Mouse (Mus musculus): ENCODE results near the gene Ttll10.

GRCm38 (mm10) chr4:156093758-156094157, 34.5 kb upstream of the Ttll10 start:
- TF ChIP-seq CTCF (IDR thresholded peaks at IDR 0.05; ENCODE audit: extremely low read depth, insufficient read depth, low read length) (no peak), POLR2A (IDR thresholded peaks at IDR 0.05; ENCODE audit: extremely low read depth, insufficient read depth, low read length) (no peak)

All from cortical plate, adult 2 months (tissue).